Mouse (Mus musculus): ENCODE data around the gene Pdk2. TPM values are rescaled to one million over a fixed set of nuclear protein-coding genes. Genes with fewer than 3 reads are reported as not detected.
A peak's percentile ranks its signal among the peaks of the same experiment; 100 is the strongest.

Gene Pdk2
- 10.2 and 10.8 TPM in 2 replicates for polyA plus RNA-seq (2015; fragmentation: Nextera tagmentation; extraction: Ambion mirVana)

DNA sequence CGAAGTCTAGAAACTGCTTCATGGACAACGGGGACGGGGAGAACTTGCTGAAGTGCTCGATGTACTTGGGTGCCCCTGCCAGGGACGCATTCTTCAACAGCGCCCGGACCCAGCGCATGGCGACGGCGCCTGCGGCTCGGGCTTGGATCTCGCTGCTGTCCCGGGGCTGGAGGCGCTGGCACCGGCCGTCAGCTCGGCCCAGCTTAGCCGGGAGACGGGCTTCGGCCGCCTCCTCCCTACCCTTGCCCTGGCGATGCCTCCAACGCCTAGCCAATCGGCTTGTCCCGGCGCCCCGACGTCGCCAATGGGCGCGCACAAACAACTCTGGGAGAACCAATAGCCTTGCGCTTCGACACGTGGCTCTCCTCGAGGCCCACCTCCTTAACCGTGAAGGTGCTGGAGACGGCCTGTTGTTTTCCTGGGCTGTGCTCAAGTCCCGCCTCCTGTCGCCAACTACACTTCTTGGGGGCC lies at the start of gene Pdk2:
Gene Pdk2, minus strand, starts transcription at position 216 of the 471 bp plus-strand sequence.
- peak within 1 kb of the TSS; percentile 80 for H3K9ac ChIP-seq
- H3K27ac ChIP-seq (replicated peaks): peak within 1 kb of the TSS; percentile 78
- 0% methylated on average over 41 of the region's 41 CpGs for WGBS (ENCODE audit: insufficient replicate concordance)
- peak within 1 kb of the TSS; percentile 76 for H3K4me3 ChIP-seq (replicated peaks)
- H3K4me1 ChIP-seq (replicated peaks): peaks cover 38% of the 10 kb centered on the region
- 0 out of 2 replicates have a peak, but pooled peaks cover 5% of the 10 kb centered on the region for H3K27me3 ChIP-seq
- peak within 1 kb of the TSS; percentile 97 for H3K4me2 ChIP-seq
- peak; percentile 98 for ATAC-seq (ENCODE audit: insufficient read depth)
- H3K36me3 ChIP-seq (replicated peaks): no peaks in the 10 kb centered on the region
- H3K9me3 ChIP-seq (replicated peaks): no peaks in the 10 kb centered on the region

DNA sequence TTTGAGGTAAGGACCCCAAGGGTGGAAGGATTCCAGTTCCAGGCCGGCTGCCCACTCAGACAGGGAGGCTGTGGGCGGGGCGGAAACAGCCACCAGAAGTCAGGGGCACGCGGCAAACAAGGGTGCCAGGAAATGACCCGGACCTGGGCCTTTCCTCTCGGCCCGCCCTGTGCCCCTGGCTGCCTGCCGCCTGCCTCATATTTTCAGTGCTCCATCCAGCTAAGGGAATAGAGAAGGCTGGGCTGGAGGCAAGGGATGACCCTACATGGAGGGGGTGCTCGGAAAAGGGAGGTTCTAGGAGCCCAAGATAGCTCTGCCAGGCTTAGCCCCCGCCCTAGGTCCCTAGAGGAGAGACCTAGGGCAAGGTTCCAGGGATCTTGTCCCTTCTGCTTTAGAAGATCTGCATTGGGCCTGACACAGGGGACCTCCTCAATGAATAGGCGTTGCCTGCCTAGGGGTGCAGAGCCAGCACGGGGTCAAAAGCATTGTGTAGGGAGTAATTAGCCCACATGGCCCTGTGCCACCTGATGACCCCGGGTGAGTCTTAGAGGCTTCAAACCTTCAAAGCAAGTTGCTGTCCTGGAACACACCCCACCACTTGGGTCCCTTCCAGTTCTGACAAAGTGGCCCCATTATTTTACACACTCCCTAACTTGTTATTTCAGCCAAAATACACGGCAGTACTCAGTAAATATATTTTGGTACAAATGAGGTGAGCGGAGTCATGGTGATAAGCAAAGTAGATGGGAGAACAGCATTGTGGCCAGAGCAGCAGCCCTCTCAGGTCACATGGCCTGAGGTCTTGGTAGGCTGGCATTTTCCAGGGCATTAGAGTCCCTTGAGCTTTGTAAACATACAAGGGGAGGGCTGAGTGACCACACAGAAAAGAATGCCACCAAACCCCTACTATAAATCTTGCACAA lies 48.0 kb upstream of the Pdk2 start:
- no peak overlapping the region for H3K9ac ChIP-seq
- H3K9me3 ChIP-seq (replicated peaks): no peaks in the 10 kb centered on the region
- no peak for ATAC-seq (ENCODE audit: insufficient read depth)
- no peak overlapping the region for H3K27ac ChIP-seq (replicated peaks)
- H3K36me3 ChIP-seq (replicated peaks): no peaks in the 10 kb centered on the region
- H3K4me2 ChIP-seq: no peak overlapping the region
- WGBS (ENCODE audit: insufficient replicate concordance): 33% methylated on average over 16 of the region's 16 CpGs
- peaks cover 8% of the 10 kb centered on the region for H3K4me1 ChIP-seq (replicated peaks)
- no peaks in the 10 kb centered on the region for H3K27me3 ChIP-seq
- no peak overlapping the region for H3K4me3 ChIP-seq (replicated peaks)

DNA sequence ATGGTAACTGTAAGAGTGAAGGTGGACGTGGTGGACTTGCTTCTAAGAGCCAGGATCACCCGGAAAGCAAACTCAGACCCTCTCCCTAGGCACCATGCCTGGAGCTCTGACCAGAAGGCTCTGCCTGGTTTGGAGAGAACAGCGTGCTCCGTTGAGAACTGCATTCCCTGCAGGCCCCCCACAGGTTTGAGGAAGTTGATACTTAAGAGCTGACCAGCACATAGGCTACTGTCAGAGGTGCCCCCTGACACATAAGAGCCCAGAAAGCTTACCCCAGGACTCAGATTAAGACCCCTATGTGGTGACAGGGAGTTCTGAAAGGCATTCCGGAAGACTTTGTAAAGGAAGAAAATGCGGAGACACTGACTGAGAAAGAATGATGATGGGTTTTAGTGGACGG lies 47.1 kb upstream of the Pdk2 start:
- H3K36me3 ChIP-seq (replicated peaks): no peaks in the 10 kb centered on the region
- 39% methylated on average over 7 of the region's 7 CpGs for WGBS (ENCODE audit: insufficient replicate concordance)
- no peak overlapping the region for H3K27ac ChIP-seq (replicated peaks)
- H3K4me2 ChIP-seq: no peak overlapping the region
- no peak overlapping the region for H3K9ac ChIP-seq
- H3K27me3 ChIP-seq: no peaks in the 10 kb centered on the region
- H3K4me3 ChIP-seq (replicated peaks): no peak overlapping the region
- H3K9me3 ChIP-seq (replicated peaks): no peaks in the 10 kb centered on the region
- peaks cover 9% of the 10 kb centered on the region for H3K4me1 ChIP-seq (replicated peaks)
- ATAC-seq (ENCODE audit: insufficient read depth): no peak

DNA sequence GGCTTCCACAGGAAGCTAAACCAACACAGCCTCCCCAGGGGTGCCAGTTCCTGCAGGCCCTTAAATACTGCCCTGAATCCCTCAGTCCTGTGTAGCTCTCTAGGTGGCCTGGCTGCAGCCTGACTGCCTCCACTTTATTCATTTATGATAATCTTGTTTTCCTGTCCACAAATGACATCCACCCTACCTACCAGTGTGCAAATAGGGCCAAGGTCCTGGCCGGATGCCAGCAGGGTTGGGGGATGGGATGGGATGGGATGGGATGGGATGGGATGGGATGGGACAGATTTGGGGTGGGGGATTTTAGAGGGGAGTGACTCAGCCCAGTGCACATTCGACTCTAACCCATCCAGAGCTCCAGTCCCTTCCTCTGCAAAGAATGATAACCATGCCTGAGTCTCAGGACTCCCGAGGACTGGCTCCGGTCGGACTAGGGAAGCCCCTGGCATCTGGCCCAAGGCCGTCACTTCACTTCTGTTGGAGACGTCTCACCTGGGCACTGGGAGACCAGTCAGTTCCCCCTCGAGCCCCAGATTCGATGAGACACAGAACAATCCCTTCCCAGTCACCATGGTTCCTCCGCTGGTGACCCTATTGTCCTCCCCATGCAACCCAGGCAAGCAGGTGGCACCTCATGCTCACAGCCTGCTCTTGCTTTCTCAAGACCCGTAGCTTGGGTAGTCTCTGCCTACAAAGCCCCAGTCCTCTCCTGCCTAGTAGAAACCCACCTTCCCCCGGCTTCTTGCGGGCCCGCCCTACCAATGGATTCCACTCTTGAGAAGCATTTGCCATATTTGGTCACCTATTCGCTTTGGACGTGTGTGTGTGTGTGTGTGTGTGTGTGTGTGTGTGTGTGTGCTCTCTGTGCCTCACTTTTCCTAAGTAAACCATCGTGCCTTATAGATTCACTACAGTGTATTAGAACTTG lies 46.4 kb upstream of the Pdk2 start:
- H3K9ac ChIP-seq: no peak overlapping the region

DNA sequence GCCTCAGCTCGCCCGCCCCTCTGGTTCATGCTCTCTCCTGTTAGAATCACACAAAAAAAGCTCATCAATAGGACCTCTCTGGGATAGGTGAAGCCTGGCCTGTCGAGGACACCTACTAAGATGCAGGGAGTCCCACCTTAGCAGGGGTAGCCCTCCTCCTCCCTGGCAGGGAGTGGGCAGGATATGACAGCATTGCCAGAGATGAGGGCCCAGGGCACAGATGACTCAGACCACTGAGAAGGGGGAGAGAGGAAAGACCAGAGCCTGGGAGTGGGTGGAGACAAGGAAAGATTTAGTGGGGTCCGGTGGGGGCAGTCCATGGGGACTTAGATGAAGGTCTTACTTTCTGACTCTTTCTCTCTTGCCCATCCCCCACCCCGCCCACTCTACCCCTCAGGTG lies 45.1 kb upstream of the Pdk2 start:
- no peak overlapping the region for H3K4me2 ChIP-seq
- 27% methylated on average over 5 of the region's 5 CpGs for WGBS (ENCODE audit: insufficient replicate concordance)
- H3K27ac ChIP-seq (replicated peaks): no peak overlapping the region
- no peak overlapping the region for H3K4me3 ChIP-seq (replicated peaks)
- peaks cover 9% of the 10 kb centered on the region for H3K4me1 ChIP-seq (replicated peaks)
- peaks cover 9% of the 10 kb centered on the region for H3K27me3 ChIP-seq
- no peak for ATAC-seq (ENCODE audit: insufficient read depth)
- H3K9me3 ChIP-seq (replicated peaks): no peaks in the 10 kb centered on the region
- no peaks in the 10 kb centered on the region for H3K36me3 ChIP-seq (replicated peaks)
- H3K9ac ChIP-seq: no peak overlapping the region

More for the DNA sequence above, 46.4 kb upstream of the Pdk2 start:
- Histone ChIP-seq H3K4me1 (replicated peaks) (peaks cover 9% of the 10 kb centered on the region), H3K4me3 (replicated peaks) (no peak overlapping the region), H3K36me3 (replicated peaks) (no peaks in the 10 kb centered on the region), H3K27me3 (peaks cover under 1% of the 10 kb centered on the region; the same call in 1 of the 2 replicates), H3K9me3 (replicated peaks) (no peaks in the 10 kb centered on the region), H3K4me2 (no peak overlapping the region), H3K27ac (replicated peaks) (no peak overlapping the region)
- no peak for ATAC-seq (ENCODE audit: insufficient read depth)
- WGBS (ENCODE audit: insufficient replicate concordance): 56% methylated on average over 17 of the region's 17 CpGs

DNA sequence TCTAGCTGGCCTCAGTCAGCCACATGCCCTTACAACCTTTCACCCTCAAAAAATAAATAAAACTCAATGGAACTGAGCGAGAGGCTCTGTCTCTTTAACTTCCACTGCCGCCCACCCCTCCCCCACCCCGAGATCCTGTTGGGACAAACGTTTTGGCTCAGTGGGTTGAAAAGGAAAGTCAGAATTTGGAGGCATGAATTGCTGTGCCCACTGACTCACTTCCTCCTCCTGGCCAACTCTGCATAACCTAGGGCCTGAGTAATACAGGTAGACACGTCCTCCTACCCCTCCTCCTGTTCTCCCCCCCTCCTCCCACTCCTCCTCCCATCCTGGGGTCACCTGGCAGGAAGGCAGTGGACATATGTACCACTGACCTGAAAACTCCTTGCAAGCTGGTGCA lies 44.6 kb upstream of the Pdk2 start:
- Histone ChIP-seq H3K9ac (no peak overlapping the region), H3K4me1 (replicated peaks) (peaks cover 9% of the 10 kb centered on the region), H3K27ac (replicated peaks) (no peak overlapping the region), H3K4me3 (replicated peaks) (no peak overlapping the region), H3K36me3 (replicated peaks) (no peaks in the 10 kb centered on the region), H3K27me3 (peaks cover 13% of the 10 kb centered on the region), H3K4me2 (no peak overlapping the region), H3K9me3 (replicated peaks) (no peaks in the 10 kb centered on the region)
- no peak for ATAC-seq (ENCODE audit: insufficient read depth)
- WGBS (ENCODE audit: insufficient replicate concordance): 19% methylated on average over 5 of the region's 5 CpGs

DNA sequence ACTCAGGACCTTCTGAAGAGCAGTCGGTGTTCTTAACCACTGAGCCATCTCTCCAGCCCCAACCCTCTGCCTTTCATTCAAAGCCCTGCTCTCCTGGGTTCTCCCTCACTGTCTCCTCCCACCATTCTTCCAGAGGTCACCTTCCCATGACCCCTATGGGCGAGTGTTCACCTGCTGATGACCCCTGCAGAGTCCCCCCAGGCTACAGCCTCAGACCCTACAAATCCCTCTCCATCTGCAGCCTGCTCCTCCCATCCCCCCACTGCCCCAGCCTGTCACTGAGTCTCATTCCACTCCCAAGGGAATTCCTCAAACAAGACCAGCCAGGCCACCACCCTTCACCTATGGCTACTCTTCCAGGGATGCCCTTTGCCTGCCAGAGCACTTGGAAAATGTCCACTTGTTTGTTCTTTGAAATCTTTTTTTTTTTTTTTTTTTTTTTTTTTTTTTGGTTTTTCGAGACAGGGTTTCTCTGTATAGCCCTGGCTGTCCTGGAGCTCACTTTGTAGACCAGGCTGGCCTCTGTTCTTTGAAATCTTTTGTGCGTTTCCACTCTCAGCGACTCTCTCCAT lies 43.7 kb upstream of the Pdk2 start:
- ATAC-seq (ENCODE audit: insufficient read depth): no peak
- H3K27me3 ChIP-seq: peaks cover 21% of the 10 kb centered on the region
- 38% methylated on average over 5 of the region's 5 CpGs for WGBS (ENCODE audit: insufficient replicate concordance)
- no peak overlapping the region for H3K4me2 ChIP-seq
- no peak overlapping the region for H3K27ac ChIP-seq (replicated peaks)
- H3K9ac ChIP-seq: no peak overlapping the region
- H3K4me3 ChIP-seq (replicated peaks): no peak overlapping the region
- H3K4me1 ChIP-seq (replicated peaks): peaks cover 9% of the 10 kb centered on the region
- H3K36me3 ChIP-seq (replicated peaks): no peaks in the 10 kb centered on the region
- no peaks in the 10 kb centered on the region for H3K9me3 ChIP-seq (replicated peaks)

DNA sequence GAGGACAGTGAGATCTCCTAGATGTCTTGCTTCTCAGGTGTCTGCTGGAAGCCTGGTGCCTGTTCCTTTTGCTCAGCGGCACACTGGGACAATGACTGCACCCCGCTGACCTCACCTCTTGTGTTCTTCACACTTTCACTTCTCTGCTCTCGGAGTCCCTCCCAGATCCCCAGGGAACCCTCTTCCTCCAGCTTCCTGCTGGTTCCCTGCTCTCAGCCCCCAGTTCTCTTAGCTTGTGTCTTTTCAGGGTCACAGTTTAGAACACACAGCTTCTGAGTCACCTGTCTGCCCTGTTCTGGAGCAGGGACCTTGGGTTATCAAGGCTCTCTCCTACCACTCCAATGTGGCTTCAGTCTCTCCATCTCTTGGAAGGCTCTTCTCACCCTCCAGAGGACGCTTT lies 43.0 kb upstream of the Pdk2 start:
- no peak for ATAC-seq (ENCODE audit: insufficient read depth)
- Histone ChIP-seq H3K4me3 (replicated peaks) (no peak overlapping the region), H3K9ac (no peak overlapping the region), H3K4me2 (no peak overlapping the region), H3K27ac (replicated peaks) (no peak overlapping the region), H3K27me3 (peaks cover 28% of the 10 kb centered on the region), H3K4me1 (replicated peaks) (peaks cover 9% of the 10 kb centered on the region), H3K36me3 (replicated peaks) (no peaks in the 10 kb centered on the region), H3K9me3 (replicated peaks) (no peaks in the 10 kb centered on the region)
- WGBS (ENCODE audit: insufficient replicate concordance): 39% methylated on average over 4 of the region's 4 CpGs

DNA sequence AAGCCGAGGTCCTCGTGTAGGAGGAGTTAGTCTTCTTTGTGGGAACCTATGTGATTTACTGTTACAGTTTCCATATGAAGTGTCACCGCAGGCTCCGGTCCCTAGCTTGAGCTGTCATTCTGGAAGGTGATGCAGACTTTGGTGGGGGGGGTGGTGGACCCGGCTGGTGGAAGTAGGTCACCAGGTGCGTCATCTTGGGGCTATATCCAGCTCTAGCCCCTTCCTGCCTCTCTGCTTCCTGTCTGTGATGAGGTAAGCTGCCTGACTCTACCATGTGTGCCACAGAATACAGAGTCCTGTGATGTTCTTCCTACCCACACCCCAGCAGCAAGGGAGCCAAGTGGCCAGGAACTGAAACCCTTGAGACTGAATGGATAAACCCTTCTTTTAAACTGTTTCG lies 41.7 kb upstream of the Pdk2 start:
- Histone ChIP-seq H3K27ac (replicated peaks) (no peak overlapping the region), H3K9ac (no peak overlapping the region), H3K27me3 (peaks cover 41% of the 10 kb centered on the region), H3K4me3 (replicated peaks) (no peak overlapping the region), H3K4me1 (replicated peaks) (peaks cover 20% of the 10 kb centered on the region), H3K36me3 (replicated peaks) (no peaks in the 10 kb centered on the region), H3K4me2 (no peak overlapping the region), H3K9me3 (replicated peaks) (no peaks in the 10 kb centered on the region)
- no peak for ATAC-seq (ENCODE audit: insufficient read depth)
- 50% methylated on average over 7 of the region's 7 CpGs for WGBS (ENCODE audit: insufficient replicate concordance)

DNA sequence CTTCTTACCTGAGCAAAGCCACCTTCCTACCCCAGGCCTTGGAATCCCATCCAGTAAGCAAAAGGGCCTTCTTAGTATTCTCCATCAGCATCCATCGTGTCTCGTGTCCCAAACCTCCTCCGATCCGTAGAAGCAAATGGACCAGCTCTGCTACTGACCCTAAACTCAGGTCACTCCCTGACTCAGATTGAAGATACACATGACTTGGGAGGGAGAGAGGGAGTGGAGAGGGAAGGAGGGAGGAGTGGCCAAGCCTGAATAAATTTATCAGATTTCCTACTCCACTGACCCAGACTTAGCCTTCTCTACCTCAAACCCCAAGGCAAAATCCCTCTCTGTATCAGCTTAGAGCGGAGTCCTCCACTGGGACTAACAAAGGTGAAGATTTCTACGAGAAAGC lies 39.6 kb upstream of the Pdk2 start:
- H3K36me3 ChIP-seq (replicated peaks): no peaks in the 10 kb centered on the region
- peaks cover 28% of the 10 kb centered on the region; the same call in 1 of the 2 replicates for H3K4me1 ChIP-seq (replicated peaks)
- no peak for ATAC-seq (ENCODE audit: insufficient read depth)
- H3K9me3 ChIP-seq (replicated peaks): no peaks in the 10 kb centered on the region
- no peak overlapping the region for H3K9ac ChIP-seq
- WGBS (ENCODE audit: insufficient replicate concordance): 73% methylated on average over 6 of the region's 6 CpGs
- no peak overlapping the region for H3K27ac ChIP-seq (replicated peaks)
- no peak overlapping the region for H3K4me2 ChIP-seq
- no peak overlapping the region for H3K4me3 ChIP-seq (replicated peaks)
- H3K27me3 ChIP-seq: peaks cover 62% of the 10 kb centered on the region

Measured in liver, embryonic 15.5 days (tissue).